Mouse (Mus musculus): Measurements from ENCODE around the gene Spock2.

DNA sequence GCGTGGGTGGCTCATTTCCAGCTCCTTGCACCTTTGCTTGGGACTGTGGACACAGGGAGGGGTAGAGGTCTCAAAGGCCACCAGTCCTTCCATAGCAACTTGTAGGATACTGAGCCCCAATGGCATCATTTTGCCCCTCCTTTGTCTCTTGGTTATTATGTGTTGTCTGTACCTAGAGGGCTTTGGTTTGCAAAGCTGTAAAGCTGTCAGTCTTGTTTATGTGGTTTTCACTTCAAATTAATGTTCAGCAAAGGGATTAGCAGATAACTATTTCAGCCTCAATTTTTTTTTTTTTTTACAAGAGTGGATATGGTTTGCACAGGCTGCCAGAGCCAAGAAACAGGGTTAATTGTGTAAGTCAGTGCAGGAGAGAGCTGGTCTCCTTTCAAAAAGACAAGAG, 9.7 kb upstream of the Spock2 start:
- TF ChIP-seq CTCF (IDR thresholded peaks at IDR 0.05; ENCODE audit: borderline replicate concordance, insufficient read depth, low read depth, low read length), result no peak
- no peak for TF ChIP-seq POLR2A (IDR thresholded peaks at IDR 0.05; ENCODE audit: borderline replicate concordance, insufficient read depth, low read length)

Data from cerebellum, adult 2 months (tissue).